8 mouse cellular contexts compared by ENCODE assay signal in genomic region chr11:113297765-113298164, GRCm38 (mm10).
DNase-seq lines count a peak whose midpoint lies in the region; ATAC-seq and TF ChIP-seq lines count a peak whose summit lies in the region.

No protein-coding gene starts in this region.

- no peak for ATAC-seq in hindbrain, embryonic 16.5 days
- ATAC-seq in forebrain, embryonic 14.5 days = peak; percentile 55
- 0 out of 2 replicates have a peak, but pooled peaks have one; percentile 19 for ATAC-seq in hindbrain, embryonic 13.5 days (ENCODE audit: low FRiP score)
- 0 out of 2 replicates have a peak, but pooled peaks have one; percentile 27 for ATAC-seq in midbrain, embryonic 12.5 days (ENCODE audit: low FRiP score, low read depth)

- 22% methylated on average over 2 of the region's 2 CpGs for whole genome bisulfite sequencing in hindbrain, embryonic 10.5 days
- WGBS in hindbrain, embryonic 16.5 days = 22% methylated on average over 2 of the region's 2 CpGs
- 9% methylated on average over 2 of the region's 2 CpGs for WGBS in forebrain, embryonic 14.5 days
- 13% methylated on average over 2 of the region's 2 CpGs for WGBS in hindbrain, embryonic 13.5 days
- 4% methylated on average over 2 of the region's 2 CpGs for WGBS in midbrain, embryonic 12.5 days

- no peaks in the 10 kb centered on the region; the same call in 1 of the 2 replicates for H3K27me3 ChIP-seq in hindbrain, embryonic 10.5 days (ENCODE audit: insufficient read depth, poor library complexity, severe bottlenecking)
- no peaks in the 10 kb centered on the region for H3K27me3 ChIP-seq in hindbrain, embryonic 16.5 days (replicated peaks; ENCODE audit: control insufficient read depth, insufficient read depth, low read length)
- H3K27me3 ChIP-seq in forebrain, embryonic 14.5 days (replicated peaks; ENCODE audit: control insufficient read depth, insufficient read depth, low read length) = no peaks in the 10 kb centered on the region
- H3K27me3 ChIP-seq in hindbrain, embryonic 13.5 days = peaks cover 3% of the 10 kb centered on the region; the same call in 1 of the 2 replicates
- H3K27me3 ChIP-seq in midbrain, embryonic 12.5 days = peaks cover 28% of the 10 kb centered on the region

- peak overlapping the region; percentile 80; the same call in 1 of the 2 replicates for H3K27ac ChIP-seq in hindbrain, embryonic 10.5 days
- no peak overlapping the region for H3K27ac ChIP-seq in hindbrain, embryonic 16.5 days (ENCODE audit: low read depth, low read length)
- no peak overlapping the region for H3K27ac ChIP-seq in forebrain, embryonic 14.5 days (ENCODE audit: low read depth, low read length)
- no peak overlapping the region for H3K27ac ChIP-seq in hindbrain, embryonic 13.5 days
- no peak overlapping the region for H3K27ac ChIP-seq in left cerebral cortex, adult 2 months
- H3K27ac ChIP-seq in midbrain, embryonic 12.5 days (replicated peaks) = no peak overlapping the region

- H3K9me3 ChIP-seq in hindbrain, embryonic 10.5 days = no peaks in the 10 kb centered on the region
- H3K9me3 ChIP-seq in hindbrain, embryonic 16.5 days (ENCODE audit: control insufficient read depth, low read length) = no peaks in the 10 kb centered on the region
- H3K9me3 ChIP-seq in forebrain, embryonic 14.5 days (replicated peaks; ENCODE audit: control insufficient read depth, low read length) = no peaks in the 10 kb centered on the region
- no peaks in the 10 kb centered on the region for H3K9me3 ChIP-seq in hindbrain, embryonic 13.5 days
- no peaks in the 10 kb centered on the region for H3K9me3 ChIP-seq in midbrain, embryonic 12.5 days

- peaks cover 62% of the 10 kb centered on the region for H3K4me1 ChIP-seq in hindbrain, embryonic 10.5 days (replicated peaks)
- H3K4me1 ChIP-seq in hindbrain, embryonic 16.5 days (ENCODE audit: control insufficient read depth, insufficient read depth, low read depth, low read length) = peaks cover 15% of the 10 kb centered on the region
- peaks cover 11% of the 10 kb centered on the region; the same call in 1 of the 2 replicates for H3K4me1 ChIP-seq in forebrain, embryonic 14.5 days (ENCODE audit: control insufficient read depth, insufficient read depth, low read length)
- H3K4me1 ChIP-seq in hindbrain, embryonic 13.5 days (replicated peaks) = peaks cover 52% of the 10 kb centered on the region
- H3K4me1 ChIP-seq in midbrain, embryonic 12.5 days = peaks cover 31% of the 10 kb centered on the region

- peak; percentile 81 for DNase-seq in hindbrain, embryonic 10.5 days (ENCODE audit: low spot score)
- peak; percentile 22 for DNase-seq in c-Kit-positive CD71-positive TER-119-positive erythroid progenitor cells, embryonic 14.5 days (ENCODE audit: low spot score)
- DNase-seq in forebrain, embryonic 14.5 days (ENCODE audit: low spot score) = peak; percentile 92
- peak; percentile 77 to 79 for DNase-seq in left cerebral cortex, adult 2 months (ENCODE audit: extremely low spot score in 1 of 2, low spot score in 2 of 2)
- peak; percentile 38 to 68 for DNase-seq in spleen, postnatal 10 days (ENCODE audit: low spot score in 2 of 2)

- no peak overlapping the region for H3K4me3 ChIP-seq in hindbrain, embryonic 10.5 days
- H3K4me3 ChIP-seq in hindbrain, embryonic 16.5 days (ENCODE audit: low read length) = no peak overlapping the region
- no peak overlapping the region for H3K4me3 ChIP-seq in forebrain, embryonic 14.5 days (ENCODE audit: low read depth, low read length)
- no peak overlapping the region for H3K4me3 ChIP-seq in hindbrain, embryonic 13.5 days
- no peak overlapping the region for H3K4me3 ChIP-seq in left cerebral cortex, adult 2 months
- H3K4me3 ChIP-seq in midbrain, embryonic 12.5 days = no peak overlapping the region

- intact Hi-C loops in left cerebral cortex, adult 2 months (cut with DNase I) = loop anchor here (2.0 to 5.0 kb wide), 5 partner anchors 120 to 515 kb away; no protein-coding TSS in a partner anchor

- H3K36me3 ChIP-seq in hindbrain, embryonic 10.5 days = no peaks in the 10 kb centered on the region
- H3K36me3 ChIP-seq in hindbrain, embryonic 16.5 days (ENCODE audit: control insufficient read depth, insufficient read depth, low read length) = no peaks in the 10 kb centered on the region
- H3K36me3 ChIP-seq in forebrain, embryonic 14.5 days (ENCODE audit: control insufficient read depth, insufficient read depth, low read length) = no peaks in the 10 kb centered on the region
- no peaks in the 10 kb centered on the region for H3K36me3 ChIP-seq in hindbrain, embryonic 13.5 days
- H3K36me3 ChIP-seq in midbrain, embryonic 12.5 days = no peaks in the 10 kb centered on the region

- H3K9ac ChIP-seq in hindbrain, embryonic 16.5 days (ENCODE audit: low read depth, low read length) = no peak overlapping the region
- no peak overlapping the region for H3K9ac ChIP-seq in forebrain, embryonic 14.5 days (ENCODE audit: low read length)
- no peak overlapping the region for H3K9ac ChIP-seq in hindbrain, embryonic 13.5 days
- H3K9ac ChIP-seq in midbrain, embryonic 12.5 days (replicated peaks) = no peak overlapping the region

- peak; percentile 99 for TF ChIP-seq CTCF in left cerebral cortex, adult 2 months (IDR thresholded peaks at IDR 0.05)

- H3K4me2 ChIP-seq in hindbrain, embryonic 16.5 days (ENCODE audit: low read length) = no peak overlapping the region
- H3K4me2 ChIP-seq in forebrain, embryonic 14.5 days (ENCODE audit: low read length) = no peak overlapping the region
- H3K4me2 ChIP-seq in hindbrain, embryonic 13.5 days = no peak overlapping the region
- H3K4me2 ChIP-seq in midbrain, embryonic 12.5 days (replicated peaks) = no peak overlapping the region

Comparison
In these comparisons a context has a peak if more than half of its experiments do, and no peak if none do; other contexts are left out.
1. DNase-seq: peak in every context shown above with its lines; median percentile 92 in forebrain, embryonic 14.5 days; 81 in hindbrain, embryonic 10.5 days; 78 in left cerebral cortex, adult 2 months; 53 in spleen, postnatal 10 days; 22 in c-Kit-positive CD71-positive TER-119-positive erythroid progenitor cells, embryonic 14.5 days.